Mouse (Mus musculus): ENCODE measurements around the gene Ydjc.

DNA sequence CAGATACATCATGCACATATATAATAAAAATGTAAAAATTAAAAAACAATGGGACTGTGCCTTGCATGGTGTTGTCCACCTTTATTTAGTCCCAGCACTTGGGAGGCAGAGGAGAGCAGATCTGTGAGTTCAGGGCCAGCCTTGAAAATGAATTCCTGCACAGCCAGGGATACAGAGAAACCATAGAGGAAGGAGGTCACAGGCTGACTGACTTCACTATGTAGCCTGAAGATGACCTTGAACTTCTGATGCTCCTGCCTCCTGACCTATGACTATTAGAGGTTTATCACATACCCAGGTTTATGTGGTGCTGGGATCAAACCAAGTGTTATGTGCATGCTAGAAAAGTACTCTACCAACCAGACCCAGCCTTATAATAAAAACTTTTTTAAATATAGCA lies 41.1 kb downstream of the Ydjc start:
- TF ChIP-seq CTCF (IDR thresholded peaks at IDR 0.05; ENCODE audit: low read depth), result no peak
- no peak for TF ChIP-seq EP300 (IDR thresholded peaks at IDR 0.05; ENCODE audit: low read depth)
